Mouse (Mus musculus): ENCODE measurements around the gene Olfr657. TPM values are rescaled to one million over a fixed set of nuclear protein-coding genes. Genes with fewer than 3 reads are reported as not detected.

The Olfr657 gene
- not detected in 2 replicates for polyA plus RNA-seq (2015; fragmentation: Nextera tagmentation; extraction: Ambion mirVana)

DNA sequence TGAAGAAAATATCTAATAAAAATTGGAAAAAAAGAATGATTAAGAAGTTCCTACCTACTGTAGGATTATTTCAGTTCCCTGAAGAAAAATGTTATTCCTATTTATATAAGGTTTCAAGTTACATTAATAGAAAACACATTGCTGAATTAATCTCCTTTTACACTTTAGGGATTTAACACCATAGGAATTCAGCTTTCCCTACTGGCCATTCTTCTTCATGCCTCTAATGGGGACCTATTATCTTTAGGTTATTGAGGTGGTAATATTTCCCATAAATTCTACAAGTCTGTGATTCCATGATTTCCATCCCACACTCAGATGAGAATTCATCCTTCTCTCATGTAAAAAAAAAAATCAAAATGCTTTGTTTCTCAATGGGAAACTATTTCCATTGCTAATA lies at the start of gene Olfr657:
TSS of gene Olfr657 (plus strand) at position 301 of the 400 bp plus-strand sequence.
- Histone ChIP-seq H3K9ac (replicated peaks) (no peak within 1 kb of the TSS), H3K4me3 (replicated peaks) (no peak within 1 kb of the TSS)

DNA sequence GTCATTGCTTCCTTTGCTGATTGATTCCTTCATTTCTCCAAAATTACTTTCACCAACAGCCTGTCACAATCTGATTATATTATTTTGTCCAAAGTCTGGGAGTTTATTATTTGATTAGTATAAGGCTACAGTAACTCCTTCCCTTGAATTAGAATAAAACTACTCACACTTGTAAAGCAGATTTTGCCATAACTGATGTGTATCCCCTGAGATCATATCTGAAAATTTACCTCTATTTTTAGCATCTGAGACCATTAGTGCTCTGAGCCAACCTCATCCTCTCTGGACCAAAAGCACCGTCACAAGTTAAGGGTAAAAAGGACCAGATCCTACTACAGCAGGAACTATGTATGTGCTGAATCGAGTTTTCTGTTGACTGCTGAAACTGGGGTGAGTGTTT lies 47.6 kb upstream of the Olfr657 start, which contains the start of gene Olfr653:
TSS of gene Olfr653 (plus strand) at position 301 of the 400 bp plus-strand sequence.
- no peak for ATAC-seq
- WGBS: 81% methylated on average over 2 of the region's 2 CpGs

More for the DNA sequence above, at the start of gene Olfr657:
- no peak for ATAC-seq
- no peaks in the 10 kb centered on the region for H3K4me1 ChIP-seq (replicated peaks)
- H3K27me3 ChIP-seq: no peaks in the 10 kb centered on the region
- H3K36me3 ChIP-seq: no peaks in the 10 kb centered on the region
- H3K9me3 ChIP-seq: no peaks in the 10 kb centered on the region
- H3K27ac ChIP-seq: no peak within 1 kb of the TSS
- H3K4me2 ChIP-seq (replicated peaks): no peak within 1 kb of the TSS

GRCm38 (mm10) chr7:104580846-104581245 lies 43.7 kb upstream of the Olfr657 start:
- H3K36me3 ChIP-seq: no peaks in the 10 kb centered on the region
- ATAC-seq: no peak
- H3K4me3 ChIP-seq (replicated peaks): no peak overlapping the region
- H3K9me3 ChIP-seq: no peaks in the 10 kb centered on the region
- no peaks in the 10 kb centered on the region for H3K27me3 ChIP-seq
- H3K4me1 ChIP-seq (replicated peaks): no peaks in the 10 kb centered on the region
- H3K4me2 ChIP-seq (replicated peaks): no peak overlapping the region
- 93% methylated on average over 4 of the region's 4 CpGs for WGBS
- no peak overlapping the region for H3K27ac ChIP-seq
- no peak overlapping the region for H3K9ac ChIP-seq (replicated peaks)

More for the DNA sequence above, 47.6 kb upstream of the Olfr657 start, which contains the start of gene Olfr653:
- Histone ChIP-seq H3K27me3 (no peaks in the 10 kb centered on the region), H3K4me3 (replicated peaks) (no peak within 1 kb of the TSS), H3K9ac (replicated peaks) (no peak within 1 kb of the TSS), H3K27ac (no peak within 1 kb of the TSS), H3K4me1 (replicated peaks) (no peaks in the 10 kb centered on the region), H3K4me2 (replicated peaks) (no peak within 1 kb of the TSS), H3K9me3 (no peaks in the 10 kb centered on the region), H3K36me3 (no peaks in the 10 kb centered on the region)

DNA sequence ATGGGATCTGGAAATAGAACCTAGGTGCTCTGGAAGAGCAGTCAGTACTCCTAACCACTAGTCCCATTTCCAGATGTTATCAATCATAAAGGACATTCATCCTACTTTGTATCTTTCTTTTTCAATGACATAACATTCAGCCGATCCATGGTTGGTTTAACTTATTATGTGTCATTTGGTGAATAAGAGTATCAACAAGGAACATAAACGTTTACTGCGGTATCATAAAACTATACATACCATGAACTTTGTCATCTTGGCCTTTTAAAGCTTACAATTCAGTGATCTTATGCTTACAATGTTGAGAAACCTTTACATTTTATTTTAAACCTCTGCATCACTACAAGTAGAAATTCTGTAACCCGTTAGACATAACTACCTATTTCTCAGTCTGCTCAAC lies 43.2 kb upstream of the Olfr657 start:
- Histone ChIP-seq H3K4me2 (replicated peaks) (no peak overlapping the region), H3K4me3 (replicated peaks) (no peak overlapping the region), H3K27ac (no peak overlapping the region), H3K4me1 (replicated peaks) (no peaks in the 10 kb centered on the region), H3K27me3 (no peaks in the 10 kb centered on the region), H3K9ac (replicated peaks) (no peak overlapping the region), H3K9me3 (no peaks in the 10 kb centered on the region), H3K36me3 (no peaks in the 10 kb centered on the region)
- WGBS: 93% methylated on average over 4 of the region's 4 CpGs
- no peak for ATAC-seq

DNA sequence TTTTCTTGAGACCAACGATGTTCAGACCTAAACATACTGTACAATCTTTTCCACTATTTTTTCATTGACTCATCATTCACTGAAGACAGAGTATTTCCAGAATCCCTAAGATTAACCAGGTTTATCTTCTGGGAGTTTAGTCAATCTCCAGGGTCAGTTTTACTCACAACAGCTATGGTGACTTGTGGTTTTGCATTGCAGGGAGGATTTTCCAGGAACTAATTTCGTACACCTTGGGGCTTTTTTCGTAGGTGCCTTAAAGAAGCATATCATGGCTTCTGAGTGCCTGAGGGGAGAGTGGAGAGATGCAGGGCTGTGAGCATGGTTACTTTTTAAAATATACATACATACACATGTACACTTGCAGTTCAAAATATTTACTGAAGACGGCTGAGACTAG lies 37.9 kb upstream of the Olfr657 start, which contains the start of gene Olfr654:
TSS of gene Olfr654 (plus strand) at position 301 of the 400 bp plus-strand sequence.
- no peaks in the 10 kb centered on the region for H3K9me3 ChIP-seq
- H3K4me1 ChIP-seq (replicated peaks): no peaks in the 10 kb centered on the region
- no peak within 1 kb of the TSS for H3K27ac ChIP-seq
- H3K27me3 ChIP-seq: no peaks in the 10 kb centered on the region
- no peak for ATAC-seq
- H3K4me3 ChIP-seq (replicated peaks): no peak within 1 kb of the TSS
- WGBS: 91% methylated on average over 4 of the region's 4 CpGs
- no peak within 1 kb of the TSS for H3K9ac ChIP-seq (replicated peaks)
- no peaks in the 10 kb centered on the region for H3K36me3 ChIP-seq
- H3K4me2 ChIP-seq (replicated peaks): no peak within 1 kb of the TSS

- Histone ChIP-seq H3K27ac (no peak overlapping the region), H3K36me3 (no peaks in the 10 kb centered on the region), H3K9ac (replicated peaks) (no peak overlapping the region), H3K27me3 (no peaks in the 10 kb centered on the region), H3K9me3 (no peaks in the 10 kb centered on the region), H3K4me3 (replicated peaks) (no peak overlapping the region), H3K4me2 (replicated peaks) (no peak overlapping the region), H3K4me1 (replicated peaks) (no peaks in the 10 kb centered on the region)
- no peak for ATAC-seq
- 90% methylated on average over 5 of the region's 5 CpGs for WGBS
These were observed 36.3 kb upstream of the Olfr657 start for GRCm38 (mm10) chr7:104588274-104588673.

DNA sequence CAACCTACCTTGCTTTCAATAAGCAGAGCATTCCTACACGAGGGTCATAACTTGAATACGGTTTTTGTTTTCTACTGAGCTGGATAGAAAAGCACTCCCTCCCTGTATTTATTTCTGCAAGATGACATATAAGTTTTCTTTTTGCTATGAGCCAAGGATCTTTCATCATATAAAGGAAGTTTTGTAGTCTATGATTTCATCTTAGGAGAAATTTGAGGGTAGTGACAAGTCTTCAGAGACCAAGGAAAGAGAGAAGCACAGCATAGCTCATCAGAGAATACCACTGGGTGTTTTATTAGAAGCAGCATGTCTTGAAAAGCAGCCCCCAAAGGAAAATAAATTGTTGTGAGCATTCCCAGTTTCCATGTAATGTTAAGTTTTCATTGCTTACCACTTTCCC lies 22.9 kb upstream of the Olfr657 start, which contains the start of gene Olfr655:
TSS of gene Olfr655 (minus strand) at position 101 of the 400 bp plus-strand sequence.
- H3K27ac ChIP-seq: no peak within 1 kb of the TSS
- ATAC-seq: no peak
- H3K9ac ChIP-seq (replicated peaks): no peak within 1 kb of the TSS
- H3K4me2 ChIP-seq (replicated peaks): no peak within 1 kb of the TSS
- WGBS: 95% methylated on average over 2 of the region's 2 CpGs
- H3K27me3 ChIP-seq: no peaks in the 10 kb centered on the region
- no peaks in the 10 kb centered on the region for H3K9me3 ChIP-seq
- H3K36me3 ChIP-seq: no peaks in the 10 kb centered on the region
- H3K4me1 ChIP-seq (replicated peaks): no peaks in the 10 kb centered on the region
- no peak within 1 kb of the TSS for H3K4me3 ChIP-seq (replicated peaks)

- H3K27ac ChIP-seq: no peak overlapping the region
- no peaks in the 10 kb centered on the region for H3K4me1 ChIP-seq (replicated peaks)
- H3K36me3 ChIP-seq: no peaks in the 10 kb centered on the region
- no peak for ATAC-seq
- WGBS: 1% methylated on average over 3 of the region's 3 CpGs
- H3K4me2 ChIP-seq (replicated peaks): no peak overlapping the region
- no peak overlapping the region for H3K4me3 ChIP-seq (replicated peaks)
- H3K9me3 ChIP-seq: no peaks in the 10 kb centered on the region
- no peak overlapping the region for H3K9ac ChIP-seq (replicated peaks)
- no peaks in the 10 kb centered on the region for H3K27me3 ChIP-seq
These were observed 21.4 kb upstream of the Olfr657 start for GRCm38 (mm10) chr7:104603173-104603572.

GRCm38 (mm10) chr7:104604727-104605126 lies 19.9 kb upstream of the Olfr657 start:
- Histone ChIP-seq H3K36me3 (no peaks in the 10 kb centered on the region), H3K9me3 (no peaks in the 10 kb centered on the region), H3K27me3 (no peaks in the 10 kb centered on the region), H3K4me1 (replicated peaks) (no peaks in the 10 kb centered on the region), H3K9ac (replicated peaks) (no peak overlapping the region), H3K4me3 (replicated peaks) (no peak overlapping the region), H3K4me2 (replicated peaks) (no peak overlapping the region), H3K27ac (no peak overlapping the region)
- no peak for ATAC-seq

GRCm38 (mm10) chr7:104613655-104614054 lies 10.9 kb upstream of the Olfr657 start, which contains the start of gene Olfr656:
TSS of gene Olfr656 (plus strand) at chr7:104613955.
- H3K4me1 ChIP-seq (replicated peaks): no peaks in the 10 kb centered on the region
- H3K9ac ChIP-seq (replicated peaks): no peak within 1 kb of the TSS
- H3K9me3 ChIP-seq: no peaks in the 10 kb centered on the region
- no peak within 1 kb of the TSS for H3K4me2 ChIP-seq (replicated peaks)
- 63% methylated on average over 4 of the region's 4 CpGs for WGBS
- H3K4me3 ChIP-seq (replicated peaks): no peak within 1 kb of the TSS
- no peaks in the 10 kb centered on the region for H3K36me3 ChIP-seq
- ATAC-seq: no peak
- no peaks in the 10 kb centered on the region for H3K27me3 ChIP-seq
- no peak within 1 kb of the TSS for H3K27ac ChIP-seq

GRCm38 (mm10) chr7:104646841-104647482 lies 22.4 kb downstream of the Olfr657 start, which contains the start of gene Olfr658:
TSS of gene Olfr658 (minus strand) at chr7:104647305.
- no peaks in the 10 kb centered on the region for H3K9me3 ChIP-seq
- WGBS: 19% methylated on average over 22 of the region's 22 CpGs
- H3K4me1 ChIP-seq (replicated peaks): no peaks in the 10 kb centered on the region
- H3K4me3 ChIP-seq (replicated peaks): peak within 1 kb of the TSS; percentile 34
- H3K9ac ChIP-seq (replicated peaks): no peak within 1 kb of the TSS
- ATAC-seq: peak; percentile 96
- H3K36me3 ChIP-seq: no peaks in the 10 kb centered on the region
- H3K27ac ChIP-seq: no peak within 1 kb of the TSS
- H3K27me3 ChIP-seq: no peaks in the 10 kb centered on the region
- peak within 1 kb of the TSS; percentile 49 for H3K4me2 ChIP-seq (replicated peaks)

DNA sequence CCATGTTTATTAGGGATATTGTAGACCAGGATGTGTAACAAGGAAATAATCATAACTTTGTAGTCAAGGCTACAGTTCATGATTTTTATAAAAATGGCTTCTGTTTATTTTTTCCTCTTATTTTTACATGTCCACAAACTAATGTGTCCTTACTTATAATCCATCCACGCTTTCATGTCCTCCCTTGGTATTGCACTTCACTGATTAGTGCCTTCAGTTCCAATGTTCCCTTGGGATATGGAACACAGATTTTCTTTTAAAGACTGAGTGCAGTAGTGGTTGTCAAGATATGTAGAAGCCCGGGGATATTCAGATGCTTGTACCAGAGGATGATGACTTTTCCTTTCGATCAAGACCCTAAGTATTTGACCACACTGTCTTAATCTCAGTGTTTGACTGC lies 41.9 kb downstream of the Olfr657 start, which contains the start of gene Olfr659:
TSS of gene Olfr659 (plus strand) at position 301 of the 400 bp plus-strand sequence.
- no peak for ATAC-seq
- no peaks in the 10 kb centered on the region for H3K27me3 ChIP-seq
- no peak within 1 kb of the TSS for H3K4me2 ChIP-seq (replicated peaks)
- WGBS: 90% methylated on average over 3 of the region's 3 CpGs
- H3K9me3 ChIP-seq: no peaks in the 10 kb centered on the region
- no peaks in the 10 kb centered on the region for H3K36me3 ChIP-seq
- H3K9ac ChIP-seq (replicated peaks): no peak within 1 kb of the TSS
- H3K27ac ChIP-seq: no peak within 1 kb of the TSS
- H3K4me1 ChIP-seq (replicated peaks): no peaks in the 10 kb centered on the region
- no peak within 1 kb of the TSS for H3K4me3 ChIP-seq (replicated peaks)

All from midbrain, embryonic 13.5 days (tissue).